Mouse (Mus musculus) forebrain, embryonic 15.5 days (tissue): ENCODE measurements around the gene Mettl23. TPM values are rescaled to one million over a fixed set of nuclear protein-coding genes. Genes with fewer than 3 reads are reported as not detected.

Source experiments
- polyA plus RNA-seq: library from polyadenylated mRNA; unstranded; fragments of >200 nt; fragmentation: Nextera tagmentation; extraction: Ambion mirVana; gene quantifications from 2 replicates; pipeline ENCODE4 v1.2.1, GENCODE M21; 2015

Gene Mettl23
- polyA plus RNA-seq, 1 experiment from 2014 or later: 87.5 TPM

Other genes starting within 250 kb of the Mettl23 start
- gene Rhbdf2, start 216.3 kb upstream of the Mettl23 start, polyA plus RNA-seq: 1.3 and 1.4 TPM in 2 replicates
- 2.0 and 2.4 TPM in 2 replicates for gene Prcd, start 189.7 kb upstream of the Mettl23 start, polyA plus RNA-seq
- 15.8 and 16.4 TPM in 2 replicates for gene Cygb, start 189.0 kb upstream of the Mettl23 start, polyA plus RNA-seq
- not detected in 2 replicates for gene St6galnac1, start 67.8 kb upstream of the Mettl23 start, polyA plus RNA-seq
- 7.6 and 10.7 TPM in 2 replicates for gene Mxra7, start 15.2 kb upstream of the Mettl23 start, polyA plus RNA-seq
- gene Jmjd6, start 171 bp downstream of the Mettl23 start, polyA plus RNA-seq: 76.7 and 78.5 TPM in 2 replicates
- 49.8 and 54.9 TPM in 2 replicates for gene Mfsd11, start 9.2 kb downstream of the Mettl23 start, polyA plus RNA-seq
- 637 and 680 TPM in 2 replicates for gene Srsf2, start 9.8 kb downstream of the Mettl23 start, polyA plus RNA-seq
- 32.0 and 32.8 TPM in 2 replicates for gene Mgat5b, start 75.6 kb downstream of the Mettl23 start, polyA plus RNA-seq